Comparison of ENCODE assay signal across 19 mouse cellular contexts in the genomic region with DNA sequence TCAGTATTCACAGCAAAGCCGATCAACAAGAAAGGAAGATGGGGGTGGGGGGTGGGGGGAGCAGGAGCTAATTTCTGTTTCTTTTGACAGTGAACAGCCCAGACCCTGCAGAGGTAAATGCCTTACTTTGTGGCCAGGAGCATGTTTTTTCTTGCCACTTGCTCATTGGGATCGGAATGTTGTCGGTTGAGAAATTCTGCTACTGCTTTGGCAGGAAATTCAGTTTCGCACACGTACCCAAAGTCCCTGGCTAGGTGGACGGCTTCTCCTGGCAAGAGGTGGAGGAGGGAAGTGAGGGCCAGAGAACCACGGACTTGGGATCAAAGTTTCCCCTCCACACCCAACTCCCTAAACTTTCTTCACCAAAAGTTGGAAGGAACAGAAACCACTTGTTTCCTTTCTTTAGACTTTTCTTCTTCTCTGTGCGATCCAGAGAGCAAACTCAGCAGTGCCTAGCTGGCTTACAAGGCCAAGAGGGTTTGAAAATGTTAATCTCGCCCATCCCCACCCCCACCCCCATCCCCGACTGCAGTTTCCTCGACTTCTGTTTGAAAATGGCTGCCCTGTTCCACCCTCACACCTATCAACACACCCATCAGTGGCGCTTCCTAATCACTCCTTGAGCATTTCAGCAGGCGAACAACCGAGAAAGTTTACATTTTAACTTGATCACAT. TPM values are rescaled to one million over a fixed set of nuclear protein-coding genes. Genes with fewer than 3 reads are reported as not detected.
A peak's percentile ranks its signal among the peaks of the same experiment; 100 is the strongest.
DNase-seq lines count a peak whose midpoint lies in the region; ATAC-seq lines count a peak whose summit lies in the region.
"Had no signal": no experiment of that assay in that cellular context is flagged by ENCODE, and none has a peak within 500 bp of the region (broad histone marks: within the 10 kb centered on the region; RNA-seq: fewer than 3 reads in every experiment).

No protein-coding gene starts in this region.

- no peak overlapping the region for H3K27ac ChIP-seq in heart, embryonic 11.5 days (ENCODE audit: low read depth, low read length)
- H3K27ac ChIP-seq in lung, embryonic 16.5 days (ENCODE audit: low read length), result no peak overlapping the region
- H3K27ac ChIP-seq in embryonic facial prominence, embryonic 12.5 days, result 0 out of 2 replicates have a peak overlapping the region, but pooled peaks have one; percentile 47
- H3K27ac ChIP-seq in limb, embryonic 15.5 days, result peak overlapping the region; percentile 47; the same call in 1 of the 2 replicates
- H3K27ac ChIP-seq: midbrain, embryonic 13.5 days had no signal

- peaks cover 62% of the 10 kb centered on the region for H3K27me3 ChIP-seq in heart, embryonic 11.5 days (ENCODE audit: control insufficient read depth, insufficient read depth, low read length)
- H3K27me3 ChIP-seq in lung, embryonic 16.5 days (ENCODE audit: control insufficient read depth, insufficient read depth, low read depth, low read length), result peaks cover 83% of the 10 kb centered on the region
- peaks cover 46% of the 10 kb centered on the region for H3K27me3 ChIP-seq in embryonic facial prominence, embryonic 12.5 days
- H3K27me3 ChIP-seq in limb, embryonic 15.5 days, result peaks cover 66% of the 10 kb centered on the region

- WGBS in heart, embryonic 11.5 days (ENCODE audit: insufficient replicate concordance), result 18% methylated on average over 14 of the region's 14 CpGs
- WGBS in lung, embryonic 16.5 days, result 17% methylated on average over 14 of the region's 14 CpGs
- WGBS in embryonic facial prominence, embryonic 12.5 days, result 12% methylated on average over 14 of the region's 14 CpGs
- WGBS in limb, embryonic 15.5 days, result 11% methylated on average over 14 of the region's 14 CpGs

- H3K36me3 ChIP-seq in heart, embryonic 11.5 days (ENCODE audit: control insufficient read depth, insufficient read depth, low read length), result no peaks in the 10 kb centered on the region
- no peaks in the 10 kb centered on the region for H3K36me3 ChIP-seq in lung, embryonic 16.5 days (ENCODE audit: control insufficient read depth, insufficient read depth, low read length)
- H3K36me3 ChIP-seq in embryonic facial prominence, embryonic 12.5 days, result no peaks in the 10 kb centered on the region
- H3K36me3 ChIP-seq in limb, embryonic 15.5 days, result no peaks in the 10 kb centered on the region
- H3K36me3 ChIP-seq: midbrain, embryonic 13.5 days had no signal

- peaks cover 4% of the 10 kb centered on the region; the same call in 1 of the 2 replicates for H3K4me1 ChIP-seq in heart, embryonic 11.5 days (ENCODE audit: control insufficient read depth, insufficient read depth, low read length)
- H3K4me1 ChIP-seq in lung, embryonic 16.5 days (replicated peaks; ENCODE audit: control insufficient read depth, insufficient read depth, low read length), result peaks cover 7% of the 10 kb centered on the region
- peaks cover 18% of the 10 kb centered on the region; the same call in 1 of the 2 replicates for H3K4me1 ChIP-seq in embryonic facial prominence, embryonic 12.5 days
- peaks cover 13% of the 10 kb centered on the region for H3K4me1 ChIP-seq in limb, embryonic 15.5 days

- DNase-seq in heart, postnatal 4 days, result no peak
- no peak for DNase-seq in lung, postnatal 36 days
- DNase-seq in gastrocnemius, postnatal 25 days, result no peak
- no peak for DNase-seq in frontal cortex, postnatal 36 days (ENCODE audit: low spot score in 2 of 2)
- DNase-seq: adrenal gland, postnatal 36 days; cerebellum, postnatal 10 days; gastrocnemius, postnatal 14 days; kidney, postnatal 14 days; lung, postnatal 10 days; retina, postnatal 1 day; thymus, postnatal 4 days had no signal

- H3K4me3 ChIP-seq in heart, embryonic 11.5 days (ENCODE audit: low read depth, low read length), result no peak overlapping the region; the same call in 1 of the 2 replicates
- H3K4me3 ChIP-seq in lung, embryonic 16.5 days (ENCODE audit: low read length), result no peak overlapping the region
- H3K4me3 ChIP-seq in embryonic facial prominence, embryonic 12.5 days, result no peak overlapping the region
- no peak overlapping the region for H3K4me3 ChIP-seq in limb, embryonic 15.5 days
- H3K4me3 ChIP-seq: midbrain, embryonic 13.5 days had no signal

- no peaks in the 10 kb centered on the region for H3K9me3 ChIP-seq in heart, embryonic 11.5 days (replicated peaks; ENCODE audit: control insufficient read depth, low read length)
- H3K9me3 ChIP-seq in lung, embryonic 16.5 days (ENCODE audit: control insufficient read depth, low read length), result no peaks in the 10 kb centered on the region
- no peaks in the 10 kb centered on the region for H3K9me3 ChIP-seq in embryonic facial prominence, embryonic 12.5 days
- H3K9me3 ChIP-seq in limb, embryonic 15.5 days, result no peaks in the 10 kb centered on the region
- H3K9me3 ChIP-seq: midbrain, embryonic 13.5 days had no signal

- peak overlapping the region; percentile 41 for H3K4me2 ChIP-seq in heart, embryonic 11.5 days
- peak overlapping the region; percentile 17 for H3K4me2 ChIP-seq in lung, embryonic 16.5 days (ENCODE audit: low read depth, low read length)
- peak overlapping the region; percentile 21; the same call in 1 of the 2 replicates for H3K4me2 ChIP-seq in embryonic facial prominence, embryonic 12.5 days (replicated peaks)
- H3K4me2 ChIP-seq in limb, embryonic 15.5 days, result no peak overlapping the region
- H3K4me2 ChIP-seq: liver, embryonic 11.5 days; midbrain, embryonic 13.5 days had no signal

- ATAC-seq in heart, embryonic 11.5 days (replicated peaks; ENCODE audit: insufficient number of reproducible peaks, low FRiP score, low TSS enrichment), result no peak
- ATAC-seq in lung, embryonic 16.5 days (ENCODE audit: low read depth), result no peak
- no peak for ATAC-seq in embryonic facial prominence, embryonic 12.5 days (ENCODE audit: insufficient number of reproducible peaks, insufficient read depth, low FRiP score, low TSS enrichment)
- ATAC-seq in limb, embryonic 15.5 days (ENCODE audit: insufficient number of reproducible peaks, low FRiP score, low TSS enrichment, low read depth), result no peak
- ATAC-seq: forebrain, embryonic 16.5 days; inflammation-experienced regulatory T-cells, adult 6 months; midbrain, embryonic 13.5 days had no signal

- no peak overlapping the region for H3K9ac ChIP-seq in heart, embryonic 11.5 days (ENCODE audit: low read depth, low read length)
- H3K9ac ChIP-seq in lung, embryonic 16.5 days (ENCODE audit: low read length), result no peak overlapping the region
- no peak overlapping the region for H3K9ac ChIP-seq in embryonic facial prominence, embryonic 12.5 days
- H3K9ac ChIP-seq in limb, embryonic 15.5 days, result no peak overlapping the region
- H3K9ac ChIP-seq: midbrain, embryonic 13.5 days had no signal

RNA-seq across cellular contexts. Expression of a gene that starts 19.0 kb away (rescaled TPM):
- polyA plus RNA-seq in heart, embryonic 11.5 days (2014; fragmentation: Nextera tagmentation; extraction: Ambion mirVana), result 0.14 and 0.39 TPM in 2 replicates
- under 1 TPM in 1 of 2 experiments, not detected in 1; 0.27 TPM for total RNA-seq in heart, postnatal 4 days (2021)
- polyA plus RNA-seq in lung, embryonic 16.5 days (2015; fragmentation: Nextera tagmentation; extraction: Ambion mirVana), result 0.10 and 0.34 TPM in 2 replicates
- 8.5 and 9.5 TPM in 2 replicates for polyA plus RNA-seq in embryonic facial prominence, embryonic 12.5 days (2016; fragmentation: Nextera tagmentation; extraction: Ambion mirVana)
- polyA plus RNA-seq in limb, embryonic 15.5 days (2015; fragmentation: Nextera tagmentation; extraction: Ambion mirVana), result 12.8 and 14.8 TPM in 2 replicates
- total RNA-seq in gastrocnemius, postnatal 25 days (2021), result not detected
- total RNA-seq: gastrocnemius, postnatal 14 days had no signal
- polyA plus RNA-seq: inflammation-experienced regulatory T-cells, adult 6 months had no signal

Comparison
In these comparisons a context has a peak if more than half of its experiments do, and no peak if none do; other contexts are left out.
1. H3K27ac ChIP-seq: peak in embryonic facial prominence, embryonic 12.5 days (single experiment) and limb, embryonic 15.5 days (single experiment); none in heart, embryonic 11.5 days (single experiment) and lung, embryonic 16.5 days (single experiment).